Mouse (Mus musculus) C2C12 (cell line): ENCODE results near the gene Il1f10.

Source experiments
- CEBPB ChIP-seq: IDR thresholded peaks from one replicate; pipeline ENCODE4 v1.6.1; 2011; ENCODE audit warnings: low read depth, mild to moderate bottlenecking, control low read depth, moderate library complexity
- CTCF ChIP-seq: IDR thresholded peaks from one replicate; pipeline ENCODE4 v1.5.1; 2011; ENCODE audit not compliant: control insufficient read depth, insufficient read depth, insufficient read length
- MAX ChIP-seq: IDR thresholded peaks from one replicate; pipeline ENCODE4 v1.6.1; 2011; ENCODE audit warnings: mild to moderate bottlenecking, control low read depth
- MYOG ChIP-seq: IDR thresholded peaks from one replicate; pipeline ENCODE4 v1.6.1; 2011; ENCODE audit not compliant: control insufficient read depth, insufficient read length; ENCODE audit errors: extremely low read depth
- USF1 ChIP-seq: IDR thresholded peaks from one replicate; pipeline ENCODE4 v1.6.1; 2011; ENCODE audit warnings: low read depth, mild to moderate bottlenecking, control low read depth, moderate library complexity

DNA sequence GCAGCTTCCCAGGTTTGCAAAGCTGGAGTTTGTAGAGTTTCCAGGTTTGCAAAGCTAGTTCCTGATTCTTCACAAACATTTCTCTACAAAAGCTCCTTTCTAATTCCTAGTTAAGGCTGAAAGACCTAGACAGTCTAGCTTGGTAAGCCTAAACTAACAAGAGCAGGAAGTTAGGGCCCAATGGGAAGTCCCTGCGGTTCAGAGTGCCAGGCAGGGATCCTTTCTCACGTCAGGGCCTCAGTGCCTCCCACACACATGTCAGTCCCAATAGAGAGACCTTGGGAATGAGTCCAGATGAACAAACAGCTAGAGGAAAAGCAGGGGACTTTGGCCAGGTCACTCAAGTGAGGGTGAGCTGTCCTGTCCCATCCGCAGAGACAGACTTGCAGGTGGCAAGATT, 44.3 kb downstream of the Il1f10 start:
- TF ChIP-seq CTCF (no peak), CEBPB (no peak), MAX (no peak), USF1 (no peak), MYOG (no peak)
